Mouse (Mus musculus) neural tube, embryonic 11.5 days (tissue): ENCODE measurements around the gene H2afy2. TPM values are rescaled to one million over a fixed set of nuclear protein-coding genes. Genes with fewer than 3 reads are reported as not detected.
A peak's percentile ranks its signal among the peaks of the same experiment; 100 is the strongest.

Source experiments
- ATAC-seq: fragments of 200-750 bp; cut with Nextera tagmentation; 2 replicates; pipeline ENCODE4 v1.8.0; 2017; ENCODE audit warnings: moderate number of reproducible peaks, mild to moderate bottlenecking, moderate TSS enrichment, moderate library complexity; ENCODE audit not compliant: insufficient read depth, low FRiP score, low TSS enrichment
- DNase-seq: peaks from one replicate; pipeline ENCODE4 v3.0.0-alpha.2; 2015; ENCODE audit warnings: low spot score
- H3K27ac ChIP-seq: fragments of 300-500 bp; sonication (generic); 2 replicates; pipeline ENCODE4 v1.5.1; 2014; ENCODE audit warnings: low read depth, mild to moderate bottlenecking, low read length
- H3K27me3 ChIP-seq: fragments of 300-500 bp; sonication (generic); 2 replicates; pipeline ENCODE4 v1.6.1; 2014; ENCODE audit warnings: mild to moderate bottlenecking, low read length, mixed read lengths; ENCODE audit not compliant: control insufficient read depth, insufficient read depth
- H3K36me3 ChIP-seq: fragments of 300-500 bp; sonication (generic); 2 replicates; pipeline ENCODE4 v1.6.1; 2014; ENCODE audit warnings: mild to moderate bottlenecking, low read length, moderate library complexity, mixed read lengths; ENCODE audit not compliant: control insufficient read depth, insufficient read depth
- H3K4me1 ChIP-seq: fragments of 300-500 bp; sonication (generic); 2 replicates; pipeline ENCODE4 v1.6.1; 2014; ENCODE audit warnings: low read length, mixed read lengths; ENCODE audit not compliant: control insufficient read depth, insufficient read depth
- H3K4me2 ChIP-seq: fragments of 300-500 bp; sonication (generic); 2 replicates; pipeline ENCODE4 v1.6.1; 2014; ENCODE audit warnings: low read depth, mild to moderate bottlenecking, moderate library complexity
- H3K4me3 ChIP-seq: fragments of 300-500 bp; sonication (generic); 2 replicates; pipeline ENCODE4 v1.5.1; 2014; ENCODE audit warnings: low read depth, low read length
- H3K9ac ChIP-seq: fragments of 300-500 bp; sonication (generic); 2 replicates; pipeline ENCODE4 v1.6.1; 2014; ENCODE audit warnings: mild to moderate bottlenecking, low read length
- H3K9me3 ChIP-seq: fragments of 300-500 bp; sonication (generic); 2 replicates; pipeline ENCODE4 v1.6.1; 2016; ENCODE audit warnings: low read length; ENCODE audit not compliant: control insufficient read depth
- WGBS: fragments of 180-500 bp; shearing (Covaris S2); extraction: QIAGEN DNeasy Blood & Tissue Kit; methylation state at CpG from one replicate; pipeline ENCODE4 v1.1.7; 2014; 5-methylcytosine and 5-hydroxymethylcytosine counted together
- polyA plus RNA-seq: library from polyadenylated mRNA; unstranded; fragments of >200 nt; fragmentation: Nextera tagmentation; extraction: Ambion mirVana; gene quantifications from 2 replicates; pipeline ENCODE4 v1.2.1, GENCODE M21; 2014

Gene H2afy2
- 246 and 247 TPM in 2 replicates for polyA plus RNA-seq

GRCm38 (mm10) chr10:61783621-61784251 is at the start of gene H2afy2:
Gene H2afy2, minus strand, starts transcription at chr10:61784147.
- WGBS, result under 1% methylated on average over 50 of the region's 50 CpGs
- DNase-seq (peak; percentile 92), ATAC-seq (peak; percentile 89)
- no peaks in the 10 kb centered on the region for H3K9me3 ChIP-seq
- H3K4me2 ChIP-seq, result peak within 1 kb of the TSS; percentile 58
- H3K36me3 ChIP-seq, result no peaks in the 10 kb centered on the region
- peaks cover 2% of the 10 kb centered on the region; the same call in 1 of the 2 replicates for H3K4me1 ChIP-seq
- peak within 1 kb of the TSS; percentile 99 for H3K9ac ChIP-seq
- H3K27ac ChIP-seq, result peak within 1 kb of the TSS; percentile 90
- H3K4me3 ChIP-seq, result peak within 1 kb of the TSS; percentile 61
- H3K27me3 ChIP-seq, result no peaks in the 10 kb centered on the region

GRCm38 (mm10) chr10:61832713-61833112 is 48.8 kb upstream of the H2afy2 start:
- H3K4me3 ChIP-seq, result no peak overlapping the region
- ATAC-seq (no peak), DNase-seq (no peak)
- H3K4me1 ChIP-seq, result no peaks in the 10 kb centered on the region
- 90% methylated on average over 11 of the region's 11 CpGs for WGBS
- no peak overlapping the region for H3K9ac ChIP-seq
- H3K4me2 ChIP-seq, result no peak overlapping the region
- no peaks in the 10 kb centered on the region for H3K27me3 ChIP-seq
- no peak overlapping the region for H3K27ac ChIP-seq
- H3K36me3 ChIP-seq, result no peaks in the 10 kb centered on the region
- H3K9me3 ChIP-seq, result no peaks in the 10 kb centered on the region

- Histone ChIP-seq H3K9me3 (no peaks in the 10 kb centered on the region), H3K4me3 (no peak overlapping the region), H3K4me2 (no peak overlapping the region), H3K27ac (no peak overlapping the region), H3K36me3 (no peaks in the 10 kb centered on the region), H3K4me1 (no peaks in the 10 kb centered on the region; the same call in 1 of the 2 replicates), H3K9ac (no peak overlapping the region), H3K27me3 (no peaks in the 10 kb centered on the region)
- DNase-seq (no peak), ATAC-seq (no peak)
- 83% methylated on average over 6 of the region's 6 CpGs for WGBS
Observed at GRCm38 (mm10) chr10:61831741-61832140, 47.8 kb upstream of the H2afy2 start.

- no peak overlapping the region for H3K4me3 ChIP-seq
- 63% methylated on average over 12 of the region's 12 CpGs for WGBS
Observed at GRCm38 (mm10) chr10:61831251-61831650, 47.3 kb upstream of the H2afy2 start.

GRCm38 (mm10) chr10:61830817-61831216 is 46.9 kb upstream of the H2afy2 start:
- Histone ChIP-seq H3K9me3 (no peaks in the 10 kb centered on the region), H3K4me2 (no peak overlapping the region), H3K4me1 (no peaks in the 10 kb centered on the region; the same call in 1 of the 2 replicates), H3K36me3 (no peaks in the 10 kb centered on the region), H3K9ac (no peak overlapping the region), H3K4me3 (no peak overlapping the region), H3K27me3 (no peaks in the 10 kb centered on the region), H3K27ac (no peak overlapping the region)
- ATAC-seq (no peak), DNase-seq (no peak)
- WGBS, result 51% methylated on average over 9 of the region's 9 CpGs

More at GRCm38 (mm10) chr10:61831251-61831650, 47.3 kb upstream of the H2afy2 start:
- Histone ChIP-seq H3K4me1 (no peaks in the 10 kb centered on the region; the same call in 1 of the 2 replicates), H3K36me3 (no peaks in the 10 kb centered on the region), H3K27ac (no peak overlapping the region), H3K4me2 (no peak overlapping the region), H3K9ac (no peak overlapping the region), H3K27me3 (no peaks in the 10 kb centered on the region), H3K9me3 (no peaks in the 10 kb centered on the region)
- ATAC-seq (no peak), DNase-seq (no peak)

- no peak for ATAC-seq
- Histone ChIP-seq H3K36me3 (no peaks in the 10 kb centered on the region), H3K9me3 (no peaks in the 10 kb centered on the region), H3K27ac (no peak overlapping the region), H3K4me1 (no peaks in the 10 kb centered on the region; the same call in 1 of the 2 replicates), H3K9ac (no peak overlapping the region), H3K4me2 (no peak overlapping the region), H3K27me3 (no peaks in the 10 kb centered on the region), H3K4me3 (no peak overlapping the region)
- DNase-seq, result no peak
- WGBS, result 59% methylated on average over 3 of the region's 4 CpGs
Observed at GRCm38 (mm10) chr10:61829046-61829445, 45.1 kb upstream of the H2afy2 start.

GRCm38 (mm10) chr10:61827950-61828936 is 44.3 kb upstream of the H2afy2 start:
- Histone ChIP-seq H3K27ac (no peak overlapping the region), H3K36me3 (no peaks in the 10 kb centered on the region), H3K4me3 (no peak overlapping the region), H3K4me2 (no peak overlapping the region), H3K27me3 (no peaks in the 10 kb centered on the region), H3K9ac (no peak overlapping the region), H3K9me3 (no peaks in the 10 kb centered on the region), H3K4me1 (peaks cover 3% of the 10 kb centered on the region)
- no peak for ATAC-seq
- WGBS, result 79% methylated on average over 32 of the region's 32 CpGs
- no peak for DNase-seq

GRCm38 (mm10) chr10:61826753-61827435 is 42.9 kb upstream of the H2afy2 start:
- H3K36me3 ChIP-seq, result no peaks in the 10 kb centered on the region
- no peaks in the 10 kb centered on the region for H3K27me3 ChIP-seq
- H3K9ac ChIP-seq, result no peak overlapping the region
- H3K27ac ChIP-seq, result no peak overlapping the region
- ATAC-seq (no peak), DNase-seq (peak; percentile 49)
- WGBS, result 28% methylated on average over 16 of the region's 16 CpGs
- no peak overlapping the region for H3K4me2 ChIP-seq
- no peaks in the 10 kb centered on the region for H3K9me3 ChIP-seq
- H3K4me1 ChIP-seq, result peaks cover 5% of the 10 kb centered on the region
- H3K4me3 ChIP-seq, result no peak overlapping the region
